Mouse (Mus musculus): ENCODE measurements around the gene Pltp. TPM values are rescaled to one million over a fixed set of nuclear protein-coding genes. Genes with fewer than 3 reads are reported as not detected.
"Not testable (repeated sequence)": the region's sequence is repeated elsewhere in the genome, so short reads cannot be mapped to it uniquely, and the experiment has no call there.

The Pltp gene
- total RNA-seq, 2 experiments from 2014 or later, result 40.3 to 46.3 TPM

DNA sequence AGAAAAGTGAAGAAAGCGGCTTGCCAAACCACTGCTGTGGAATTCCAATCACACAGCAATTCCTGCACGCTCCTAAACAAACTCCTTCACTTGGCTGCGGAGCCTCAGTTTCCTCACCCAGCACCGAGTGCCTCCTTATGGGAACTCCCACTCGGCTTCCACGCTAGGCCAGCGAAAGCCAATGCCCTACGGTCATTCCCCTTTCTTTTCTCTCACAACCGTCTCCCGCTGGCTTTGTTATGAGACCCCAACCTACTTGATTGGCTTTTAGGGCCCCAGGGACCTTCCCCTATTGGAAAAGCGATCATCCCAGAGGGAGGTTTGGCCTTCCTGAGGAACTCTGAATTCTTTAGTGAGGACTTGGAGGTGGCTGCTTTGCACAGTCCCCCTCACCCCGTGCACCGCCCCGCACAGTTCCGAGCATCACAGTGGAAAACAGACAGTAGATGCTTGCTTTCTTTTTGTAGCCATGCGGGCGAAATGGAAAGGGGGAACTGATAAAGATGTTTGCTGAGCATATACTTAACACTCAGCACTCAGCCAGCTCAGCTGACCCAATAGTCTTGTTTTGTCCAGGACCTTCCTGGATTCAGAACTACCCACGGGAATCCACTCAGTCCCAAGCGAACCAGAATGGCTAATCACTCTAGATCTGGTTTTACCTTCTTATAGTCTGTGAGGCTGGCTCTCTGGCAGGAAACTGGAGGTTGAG is 487 bp upstream of the Pltp start:
- intact Hi-C loops (cut with DNase I), result loop anchor here (2.0 kb wide), 1 partner anchor 25 kb away; the partner anchor contains the start of genes Ctsa and Neurl2
- no peak for DNase-seq

DNA sequence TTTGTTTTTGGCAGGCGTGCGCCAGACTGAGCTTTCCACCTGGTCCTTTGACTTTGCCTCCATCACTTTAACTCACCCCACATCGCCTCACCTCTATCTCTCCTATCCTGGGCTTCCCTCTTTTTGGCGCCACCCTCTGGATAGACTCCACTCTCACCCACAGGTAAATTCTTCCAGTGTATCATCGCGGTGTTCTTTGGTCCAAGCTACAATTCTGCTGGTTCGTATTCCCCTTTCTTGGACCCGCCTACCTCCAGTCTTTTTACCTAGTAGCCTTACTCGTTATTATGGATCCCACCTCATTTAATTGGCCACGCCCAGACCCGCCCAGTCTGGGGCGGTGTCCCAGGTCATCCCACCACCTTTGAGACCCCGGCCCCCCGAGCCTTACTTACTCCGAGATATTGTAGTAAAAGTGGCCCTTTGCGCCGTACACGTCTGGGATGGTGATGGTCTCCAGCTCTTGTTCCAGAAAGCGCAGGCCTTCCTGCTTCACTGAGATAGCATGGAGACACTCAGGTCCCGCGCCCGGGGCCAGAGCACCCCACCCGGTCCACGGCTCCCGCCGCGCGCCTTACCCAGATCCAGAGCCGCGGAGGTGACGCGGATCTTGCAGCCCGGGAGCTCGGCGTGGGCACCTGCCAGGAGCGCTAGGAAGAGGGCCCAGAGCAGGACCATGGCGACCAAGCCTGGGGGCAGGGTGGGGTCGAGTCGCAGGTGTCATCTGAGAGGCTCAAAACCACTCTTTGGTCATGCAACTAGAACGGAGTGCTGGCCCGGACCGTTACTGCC is 1.0 kb downstream of the Pltp start:
- intact Hi-C loops (cut with DNase I), result loop anchor here (2.0 kb wide), 1 partner anchor 24 kb away; the partner anchor contains the start of genes Ctsa and Neurl2
- peak; percentile 28 to 53 for DNase-seq

DNA sequence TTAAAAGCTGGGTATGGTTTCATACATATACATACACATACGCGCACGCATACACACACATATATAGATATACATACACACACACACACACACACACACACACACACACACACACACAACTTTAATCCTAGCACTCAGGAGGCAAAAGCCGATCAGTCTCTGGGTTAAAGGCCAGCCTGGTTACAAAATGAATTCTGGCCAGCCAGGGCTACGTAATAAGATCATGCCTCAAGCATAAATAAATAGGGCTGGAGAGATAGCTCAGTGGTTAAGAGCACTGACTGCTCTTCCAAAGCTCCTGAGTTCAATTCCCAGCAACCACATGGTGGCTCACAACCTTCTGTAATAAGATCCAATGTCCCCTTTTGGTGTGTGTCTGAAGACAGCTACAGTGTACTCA is 1.9 kb downstream of the Pltp start:
- intact Hi-C loops (cut with DNase I); DNase-seq: not testable (repeated sequence)

DNA sequence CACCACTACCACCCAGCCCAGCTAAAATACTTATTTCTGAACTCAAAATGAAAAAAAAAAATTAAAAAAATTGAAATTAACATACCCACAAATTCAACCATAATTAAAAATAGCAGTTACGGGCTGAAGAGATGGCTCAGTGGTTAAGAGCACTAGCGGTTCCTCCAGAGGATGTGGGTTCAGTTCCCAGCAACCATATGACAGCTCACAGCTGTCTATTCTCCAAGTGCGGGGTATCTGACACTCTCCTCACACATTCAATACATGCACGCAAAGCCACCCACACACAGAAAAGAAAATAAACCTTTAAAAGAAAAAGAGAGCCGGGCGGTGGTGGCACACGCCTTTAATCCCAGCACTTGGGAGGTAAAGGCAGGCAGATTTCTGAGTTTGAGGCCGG is 7.5 kb downstream of the Pltp start:
- DNase-seq, result no peak
- intact Hi-C loops (cut with DNase I), result no loop called here

DNA sequence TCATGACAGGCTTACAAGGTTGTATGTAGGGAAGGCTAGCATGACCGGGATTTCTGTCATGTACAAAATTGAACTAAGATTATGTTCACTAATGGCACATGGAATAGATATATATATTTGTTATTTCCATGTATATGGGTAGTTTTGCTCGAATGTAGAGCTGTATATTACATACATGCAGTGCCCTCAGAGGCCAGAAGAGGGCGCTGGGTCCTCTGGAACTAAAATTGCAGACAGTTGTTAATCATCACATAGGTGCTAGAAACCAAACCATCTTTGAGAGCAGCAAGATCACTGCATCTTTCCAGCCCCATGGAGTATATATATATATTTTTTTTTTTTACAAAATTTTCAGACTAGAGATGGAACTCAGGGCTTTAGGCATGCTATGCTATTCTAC is 11.7 kb downstream of the Pltp start:
- DNase-seq, result peak in 1 of 2 experiments; percentile 48
- intact Hi-C loops (cut with DNase I), result no loop called here

DNA sequence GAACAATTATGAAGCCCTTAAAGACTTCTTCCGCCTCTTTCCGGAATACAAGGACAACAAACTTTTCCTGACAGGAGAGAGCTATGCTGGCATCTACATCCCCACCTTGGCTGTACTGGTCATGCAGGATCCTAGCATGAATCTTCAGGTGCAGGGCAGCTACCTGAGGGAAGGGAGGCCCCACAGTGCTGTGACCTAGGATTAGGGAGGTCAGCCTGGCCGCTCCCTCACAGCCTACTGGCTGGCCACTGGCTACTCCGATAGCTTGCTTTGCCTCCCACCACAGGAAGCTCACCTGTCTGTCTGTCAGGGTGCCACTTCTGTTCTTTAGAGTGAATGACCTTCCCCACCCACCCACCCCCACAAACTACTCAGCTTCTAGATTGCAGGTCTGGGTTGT is 22.3 kb downstream of the Pltp start:
- DNase-seq, result no peak
- intact Hi-C loops (cut with DNase I), result loop anchor here (10.0 kb wide), 1 partner anchor 200 kb away; the partner anchor contains the start of gene Ncoa5

DNA sequence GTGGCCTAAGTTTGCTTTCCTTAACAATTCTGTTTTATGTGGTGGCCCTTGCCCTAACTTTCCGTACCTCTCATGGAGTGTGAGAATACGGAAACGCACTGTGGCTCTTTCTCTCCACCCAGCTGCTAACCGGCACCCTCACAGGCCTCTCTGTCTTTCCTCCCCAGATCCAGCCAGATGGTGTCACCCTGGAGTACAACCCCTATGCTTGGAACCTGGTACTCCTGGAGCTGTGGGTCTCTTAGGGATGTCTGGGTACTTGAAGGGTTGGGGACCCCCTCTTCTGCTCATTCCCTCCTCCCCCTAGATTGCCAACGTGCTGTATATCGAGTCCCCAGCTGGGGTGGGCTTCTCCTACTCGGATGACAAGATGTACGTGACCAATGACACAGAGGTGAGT is 23.0 kb downstream of the Pltp start:
- DNase-seq, result no peak
- intact Hi-C loops (cut with DNase I), result loop anchor here (5.0 to 10.0 kb wide), 3 partner anchors 43 to 200 kb away; partner anchors contain the start of genes Ncoa5 and Pcif1

DNA sequence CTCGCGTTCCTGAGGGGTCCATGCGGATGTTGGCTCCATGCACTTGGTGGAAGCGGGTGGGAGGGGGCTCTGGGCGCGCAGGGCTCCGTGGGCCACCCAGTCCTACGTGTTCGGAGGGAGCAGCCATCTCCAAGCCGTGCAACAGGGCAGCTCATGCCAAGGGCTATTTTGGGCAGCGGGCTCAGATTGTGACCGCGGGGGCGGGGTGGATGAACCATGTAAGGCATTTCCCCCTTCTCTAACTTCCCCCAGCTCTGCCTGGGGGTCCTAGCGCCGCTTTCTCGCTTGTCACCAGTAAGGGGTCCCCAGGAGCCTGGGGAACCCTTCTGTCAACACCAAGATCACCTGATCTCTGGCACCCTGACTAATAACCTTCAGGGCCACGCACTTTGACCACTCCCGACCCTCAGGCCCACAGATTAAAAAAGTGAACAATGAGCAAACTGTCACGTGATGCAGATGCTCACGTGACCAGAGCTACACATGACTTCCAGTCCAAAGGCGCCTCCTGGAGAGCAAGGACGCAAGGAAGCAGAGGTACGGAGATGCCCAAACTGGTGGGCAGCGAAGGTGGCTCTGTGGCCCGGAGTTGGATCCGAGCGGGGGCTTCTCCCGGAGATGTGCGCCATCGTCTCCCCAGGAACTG is 24.1 kb downstream of the Pltp start, which contains the start of gene Neurl2:
Gene Neurl2, minus strand, starts transcription at position 143 of the 646 bp plus-strand sequence.
- peak; percentile 93 to 94 for DNase-seq
- intact Hi-C loops (cut with DNase I), result loop anchor here (2.0 to 10.0 kb wide), 5 partner anchors 23 to 201 kb away; partner anchors contain the start of genes Ncoa5, Pcif1, Pltp and Zfp335

DNA sequence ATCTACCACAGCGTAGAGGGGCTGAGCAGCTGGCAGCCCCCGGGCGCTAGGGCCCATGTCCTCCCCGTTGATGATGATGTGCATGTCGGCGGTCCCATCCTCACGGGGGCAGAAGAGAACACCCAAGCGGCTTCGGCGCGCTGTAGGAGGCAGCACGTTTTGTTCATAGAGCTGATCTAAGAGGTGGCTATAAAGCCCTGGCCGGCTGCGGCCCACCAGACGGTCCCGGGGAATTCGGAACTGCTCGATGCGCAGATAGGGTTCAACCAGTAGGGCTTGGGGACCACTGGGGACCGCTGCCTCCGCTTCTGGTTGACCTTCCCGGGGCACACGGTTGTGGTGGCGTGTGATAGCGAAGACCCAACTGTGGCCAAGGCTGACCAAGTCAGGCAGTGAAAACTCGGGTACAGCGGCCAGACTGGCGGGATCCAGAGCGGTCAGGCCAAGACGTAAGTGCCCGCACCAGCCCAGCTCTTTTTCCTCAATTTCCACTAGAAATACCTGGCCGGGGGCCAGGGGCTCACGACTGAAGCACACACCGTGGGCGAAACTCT is 24.7 kb downstream of the Pltp start, which contains the start of gene Ctsa:
Gene Ctsa, plus strand, starts transcription at position 126 of the 554 bp plus-strand sequence.
- DNase-seq, result peak; percentile 79 to 82
- intact Hi-C loops (cut with DNase I), result loop anchor here (2.0 to 10.0 kb wide), 5 partner anchors 24 to 202 kb away; partner anchors contain the start of genes Ncoa5, Pcif1, Pltp and Zfp335

DNA sequence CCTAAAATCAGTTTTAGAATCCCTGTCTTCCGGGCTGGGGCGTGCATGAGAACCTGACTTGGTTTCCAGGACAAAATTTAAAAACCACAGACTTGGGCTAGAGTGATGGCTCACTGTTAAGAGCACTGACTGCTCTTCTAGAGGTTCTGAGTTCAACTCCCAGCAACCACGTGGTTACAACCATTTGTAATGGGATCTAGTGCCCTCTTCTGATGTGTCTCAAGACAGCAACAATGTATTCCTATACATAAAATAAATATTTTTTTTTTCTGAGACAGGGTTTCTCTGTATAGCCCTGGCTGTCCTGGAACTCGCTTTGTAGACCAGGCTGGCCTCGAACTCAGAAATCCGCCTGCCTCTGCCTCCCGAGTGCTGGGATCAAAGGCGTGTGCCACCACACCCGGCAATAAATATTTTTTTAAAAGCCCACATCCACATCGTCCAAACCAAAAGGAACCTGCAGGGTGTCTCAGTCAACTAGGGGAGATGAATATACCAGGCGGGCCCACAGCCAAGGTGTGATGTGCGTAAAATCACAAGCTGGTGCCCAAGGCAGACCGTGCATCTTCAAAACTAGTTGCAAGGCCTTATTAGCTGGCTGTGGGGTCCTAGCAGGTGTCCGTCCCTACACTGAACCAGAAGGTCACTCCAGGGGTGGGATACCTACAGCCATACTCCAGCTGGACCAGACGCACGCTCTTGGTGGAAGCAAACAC is 25.3 kb downstream of the Pltp start:
- intact Hi-C loops (cut with DNase I), result loop anchor here (2.0 to 10.0 kb wide), 5 partner anchors 25 to 203 kb away; partner anchors contain the start of genes Ncoa5, Pcif1, Pltp and Zfp335
- DNase-seq, result no peak

DNA sequence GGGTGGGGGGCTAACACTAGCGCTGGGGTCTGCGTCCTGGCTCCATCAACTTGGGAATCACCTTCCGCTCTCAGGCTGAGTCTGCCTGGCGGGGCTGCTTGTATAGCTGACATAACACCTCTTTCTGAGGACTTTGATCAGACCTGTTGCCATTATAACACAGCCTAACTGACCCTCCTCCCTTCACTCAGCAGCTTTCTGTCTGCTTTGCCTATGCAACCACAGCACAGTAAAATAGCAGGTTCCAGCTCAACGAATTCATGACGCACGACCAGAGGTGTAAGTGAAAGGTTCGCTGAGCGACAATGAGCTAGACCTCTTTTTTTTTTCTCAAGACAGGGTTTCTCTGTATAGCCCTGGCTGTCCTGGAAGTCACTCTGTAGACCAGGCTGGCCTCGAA is 26.5 kb downstream of the Pltp start:
- intact Hi-C loops (cut with DNase I), result loop anchor here (5.0 to 10.0 kb wide), 3 partner anchors 46 to 204 kb away; partner anchors contain the start of genes Ncoa5 and Pcif1
- no peak for DNase-seq

DNA sequence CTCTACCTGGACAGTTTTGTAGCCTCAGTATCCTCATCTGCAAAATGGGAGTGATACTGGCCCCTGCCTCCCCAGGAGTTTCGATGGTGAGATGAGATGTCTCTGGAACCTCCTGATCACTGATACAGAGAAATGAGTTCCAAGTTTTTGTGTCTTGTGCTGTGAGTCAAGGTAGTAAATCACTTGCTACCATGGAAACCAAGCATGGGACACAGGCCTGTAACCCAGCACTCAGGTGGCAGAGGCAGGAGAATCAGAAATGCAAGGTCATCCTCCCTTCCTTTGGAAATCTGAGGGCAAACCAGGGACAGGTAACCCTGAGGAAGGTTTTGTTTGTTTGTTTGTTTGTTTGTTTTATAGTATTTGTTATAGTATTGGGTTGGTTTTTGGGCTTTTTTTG is 28.4 kb downstream of the Pltp start:
- DNase-seq, result no peak
- intact Hi-C loops (cut with DNase I), result no loop called here

DNA sequence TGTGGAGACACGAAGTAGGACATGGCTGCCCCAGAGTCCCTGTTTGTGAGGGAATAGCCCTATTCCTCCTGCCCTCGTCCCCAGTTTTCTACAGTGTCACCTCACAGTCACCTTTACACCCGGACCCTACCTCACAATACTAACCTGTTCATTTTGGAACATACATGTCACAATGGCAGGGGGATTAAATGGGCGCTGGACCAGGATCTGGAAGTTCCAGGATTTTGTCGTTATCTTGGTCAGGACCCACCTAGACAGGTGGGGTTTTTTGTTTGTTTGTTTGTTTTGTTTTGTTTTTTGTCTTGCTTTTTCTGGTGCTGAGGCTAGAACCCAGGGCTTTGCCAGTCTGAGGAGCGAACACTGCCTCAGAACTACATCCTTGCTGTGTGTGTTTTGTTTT is 29.1 kb downstream of the Pltp start, which contains the start of gene Spata25:
Gene Spata25, minus strand, starts transcription at position 101 of the 400 bp plus-strand sequence.
- DNase-seq, result no peak

DNA sequence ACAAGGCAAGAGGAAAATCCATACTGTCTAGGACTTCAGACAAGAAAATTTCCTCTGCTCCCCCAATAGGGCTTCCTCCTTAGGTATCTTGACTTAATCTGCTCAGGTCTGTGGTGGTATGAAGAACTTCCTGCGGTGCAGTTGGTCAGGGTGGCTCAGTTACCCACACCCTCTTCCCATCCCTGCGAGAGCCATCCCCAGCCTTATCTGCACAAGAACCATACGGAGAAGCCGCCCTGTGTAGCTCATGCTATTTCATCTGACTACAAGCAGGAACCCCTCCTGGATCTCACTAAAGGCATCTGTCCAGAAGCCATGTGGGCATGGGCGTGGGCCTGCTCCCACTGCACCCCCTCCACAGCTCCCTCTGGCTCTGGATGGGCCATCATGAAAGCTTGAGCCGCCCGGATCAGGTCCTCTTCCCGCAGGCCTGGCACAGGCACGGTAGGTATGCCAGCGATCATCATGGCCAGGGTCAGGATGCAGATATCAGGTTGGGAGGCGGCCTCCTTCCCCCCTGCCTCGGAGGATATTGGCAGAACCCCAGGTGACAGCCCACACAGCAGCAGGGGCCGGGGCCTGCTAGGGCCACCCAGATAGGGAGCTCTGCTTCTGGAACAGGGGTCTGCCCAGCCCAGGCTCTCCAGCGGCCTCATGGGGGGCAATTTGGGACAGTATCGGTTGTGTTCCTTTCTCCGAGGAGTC is 30.2 kb downstream of the Pltp start:
- intact Hi-C loops (cut with DNase I), result no loop called here
- no peak for DNase-seq

More for the DNA sequence above, 29.1 kb downstream of the Pltp start, which contains the start of gene Spata25:
- intact Hi-C loops (cut with DNase I), result no loop called here

DNA sequence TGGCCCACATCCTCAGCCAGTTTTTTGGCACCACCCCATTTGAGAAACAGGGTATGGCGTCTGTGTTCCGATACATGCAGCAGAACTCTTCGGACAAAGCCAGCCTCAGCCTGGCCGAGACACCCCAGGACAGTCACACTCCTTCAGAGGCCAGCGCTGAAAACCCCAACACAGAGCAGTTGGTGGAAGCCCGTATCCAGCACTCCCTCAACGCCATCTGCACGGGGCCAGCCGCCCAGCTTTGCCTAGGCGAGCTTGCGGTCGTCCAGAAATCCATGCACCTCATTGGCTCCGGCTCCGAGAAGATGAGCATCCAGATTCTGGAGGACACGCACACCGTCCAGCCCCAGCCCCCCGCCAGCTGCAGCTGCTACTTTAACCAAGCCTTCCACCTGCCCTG is 32.0 kb downstream of the Pltp start:
- intact Hi-C loops (cut with DNase I), result no loop called here
- no peak for DNase-seq

DNA sequence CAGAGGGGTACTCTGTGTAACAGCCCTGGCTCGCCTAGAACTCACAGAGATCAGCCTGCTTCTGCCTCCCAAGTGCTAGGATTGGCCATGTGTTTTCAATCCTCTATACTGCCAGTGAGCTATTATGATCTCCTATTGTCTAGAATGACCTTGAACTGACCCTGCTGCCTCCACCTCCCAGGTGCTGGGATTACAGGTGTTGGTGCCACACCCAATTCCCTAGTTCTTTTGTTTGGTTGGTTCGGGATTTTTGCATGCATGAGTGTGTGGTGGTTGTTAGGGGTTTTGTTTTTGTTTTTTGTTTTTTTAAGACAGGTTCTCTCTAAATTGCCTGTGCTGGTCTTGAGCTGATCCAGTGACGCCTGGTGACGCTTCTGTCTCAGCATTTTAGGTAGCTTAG is 33.5 kb downstream of the Pltp start:
- DNase-seq, result no peak
- intact Hi-C loops (cut with DNase I), result loop anchor here (1.0 kb wide), 1 partner anchor 19 kb away; the partner anchor contains the start of gene Zswim3

DNA sequence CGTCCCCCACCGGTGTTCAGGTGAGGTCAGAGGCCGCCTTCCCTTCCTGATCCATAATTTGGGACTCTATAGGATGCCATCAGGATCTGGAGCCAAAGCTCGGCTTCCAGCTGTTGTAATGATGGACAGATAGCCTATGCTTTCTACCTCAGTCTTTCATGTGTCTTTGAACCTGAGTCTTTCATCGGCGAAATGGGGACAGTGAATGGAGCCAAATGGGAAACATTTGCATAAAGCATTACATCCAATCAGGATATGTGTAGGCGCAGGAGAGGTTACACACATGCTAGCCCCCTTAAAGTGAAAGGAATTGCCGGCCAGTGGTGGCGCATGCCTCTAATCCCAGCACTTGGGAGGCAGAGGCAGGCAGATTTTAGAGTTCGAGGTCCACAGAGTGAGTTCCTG is 34.3 kb downstream of the Pltp start:
- intact Hi-C loops (cut with DNase I), result loop anchor here (1.0 kb wide), 1 partner anchor 18 kb away; the partner anchor contains the start of gene Zswim3
- DNase-seq, result no peak

DNA sequence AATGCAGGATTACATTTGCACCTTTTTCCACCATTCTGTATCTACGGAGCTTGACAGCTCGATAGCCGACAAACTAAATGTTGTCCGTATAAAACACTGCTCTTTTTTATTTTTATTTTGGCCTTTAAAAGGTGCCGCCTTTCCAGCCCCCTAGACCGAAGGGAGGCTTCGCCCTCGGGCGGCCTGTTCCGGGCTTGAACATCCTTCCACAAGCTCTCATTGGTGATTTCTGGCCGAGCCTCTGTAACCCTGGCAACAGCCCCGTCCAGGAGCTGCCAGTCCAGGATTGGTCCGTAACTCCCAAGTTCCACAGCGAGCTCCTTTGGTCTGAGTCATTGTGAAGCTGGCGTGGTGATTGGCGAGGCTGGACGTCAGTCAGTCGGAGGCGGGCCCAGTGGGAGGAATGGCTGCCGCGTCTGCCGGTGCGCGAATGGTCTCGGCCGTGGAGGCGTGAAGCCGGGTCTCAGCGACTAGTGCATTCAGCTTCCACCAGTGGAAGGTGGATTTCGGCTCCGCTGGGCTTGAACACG is 34.8 kb downstream of the Pltp start, which contains the start of gene Zswim1:
Gene Zswim1, plus strand, starts transcription at position 51 of the 530 bp plus-strand sequence.
- DNase-seq, result peak; percentile 100
- intact Hi-C loops (cut with DNase I), result loop anchor here (1.0 kb wide), 1 partner anchor 17 kb away; the partner anchor contains the start of gene Zswim3

All from heart, postnatal 36 days (tissue).